Mouse (Mus musculus): ENCODE results near the gene Enox1.

Enox1 gene

DNA sequence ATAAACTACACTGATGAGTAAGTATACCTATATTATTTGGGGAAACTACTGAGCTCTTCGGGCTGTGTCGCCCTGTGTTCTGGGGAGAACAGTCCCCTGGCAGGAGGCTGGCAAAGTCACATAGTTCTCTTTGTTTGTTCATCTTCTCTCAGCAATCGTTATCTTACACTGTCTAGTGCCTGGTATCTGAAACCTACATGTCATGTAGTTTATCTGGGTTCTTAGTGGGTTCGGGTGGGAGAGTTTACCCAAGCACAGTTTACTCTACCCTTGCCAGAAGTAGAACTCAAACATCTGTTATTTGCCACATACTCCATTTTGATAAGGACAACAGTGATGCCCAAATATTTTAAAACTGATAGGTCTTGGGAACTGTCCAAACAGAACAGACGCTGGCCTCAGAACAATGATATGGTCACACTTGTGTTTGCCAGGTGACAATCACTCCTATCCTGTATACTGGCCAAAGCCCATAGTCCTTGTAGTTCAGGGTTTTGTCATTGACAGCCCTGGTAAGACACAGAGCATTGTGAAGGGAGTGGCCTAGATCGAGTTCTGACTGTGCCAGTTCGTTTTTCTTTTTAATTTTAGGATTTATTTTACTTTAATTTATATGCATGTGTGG, 401.0 kb downstream of the Enox1 start:
- in situ Hi-C loops (cut with MboI; ENCODE audit: low sequenced_read_pairs): no loop called here

DNA sequence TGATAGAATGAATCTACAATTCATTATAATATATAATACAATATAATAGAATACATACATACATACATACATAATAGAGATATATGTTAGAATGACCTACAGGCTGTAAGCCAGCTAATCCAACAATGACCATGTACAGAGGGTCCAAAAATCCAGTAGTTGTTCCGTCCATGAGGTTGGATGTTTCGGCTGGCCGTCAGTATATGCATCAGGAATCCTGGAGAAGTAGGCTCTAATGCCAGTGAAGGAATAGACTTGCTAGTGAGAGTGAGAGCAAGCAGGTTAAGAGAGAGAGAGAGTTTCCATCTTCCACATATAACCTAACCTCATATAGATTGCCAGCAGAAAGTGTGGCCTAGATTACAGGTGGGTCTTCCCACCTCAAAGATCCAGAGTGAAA, 402.3 kb downstream of the Enox1 start:
- in situ Hi-C loops (cut with MboI; ENCODE audit: low sequenced_read_pairs): no loop called here

DNA sequence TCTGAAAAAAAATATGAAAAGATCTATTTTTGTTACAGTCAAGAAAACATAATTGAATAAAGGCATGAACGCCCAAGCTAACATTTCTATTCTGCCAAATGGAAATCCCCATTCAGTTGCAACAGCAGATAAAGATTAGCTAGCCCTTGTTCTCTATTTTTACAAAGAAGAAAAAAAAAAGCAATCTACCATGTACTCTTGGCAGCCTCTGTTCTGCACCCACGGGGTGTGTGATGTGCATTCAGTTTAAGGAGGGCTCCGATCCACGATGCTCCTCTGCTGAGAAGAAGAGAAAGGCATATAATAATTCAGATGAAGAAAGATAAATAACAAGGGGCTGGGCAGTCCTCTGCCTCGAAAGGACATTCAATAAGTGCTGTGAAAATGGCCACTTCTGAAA, 403.2 kb downstream of the Enox1 start:
- in situ Hi-C loops (cut with MboI; ENCODE audit: low sequenced_read_pairs): no loop called here

DNA sequence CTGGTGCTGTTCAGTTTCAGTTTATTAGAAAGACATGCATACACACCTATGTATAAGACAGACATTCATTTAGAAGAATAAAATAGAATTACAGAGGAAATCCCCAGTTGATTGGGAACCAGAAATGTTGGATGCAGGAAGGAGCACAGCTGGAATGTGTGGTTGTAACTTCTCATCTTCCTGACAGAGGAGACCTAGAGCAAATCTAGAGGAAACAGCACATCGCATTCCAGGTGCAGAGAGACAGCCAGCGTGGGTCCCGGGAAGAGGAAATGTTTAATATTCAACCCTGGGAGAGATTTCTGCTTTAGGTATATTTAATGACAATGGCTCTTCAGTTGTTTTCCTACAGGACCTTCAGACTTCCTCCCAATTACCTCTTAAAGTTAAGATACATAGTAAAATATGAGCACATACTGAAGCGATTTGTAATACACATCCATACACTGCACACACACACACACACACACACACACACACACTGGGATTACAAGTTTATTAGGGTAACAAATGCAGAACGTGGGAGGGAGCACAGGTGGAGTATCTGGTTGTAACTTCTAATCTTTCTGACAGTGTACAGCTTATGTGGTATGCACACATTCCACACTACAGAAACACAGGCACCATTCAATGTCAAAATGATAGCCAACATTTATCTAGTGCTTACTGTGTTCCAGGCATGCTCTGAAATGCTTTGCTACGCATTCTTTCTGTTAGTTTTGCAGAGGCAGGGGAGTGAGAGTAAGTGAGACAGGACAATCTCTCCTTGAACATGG, 405.4 kb downstream of the Enox1 start:
- in situ Hi-C loops (cut with MboI; ENCODE audit: low sequenced_read_pairs): no loop called here

DNA sequence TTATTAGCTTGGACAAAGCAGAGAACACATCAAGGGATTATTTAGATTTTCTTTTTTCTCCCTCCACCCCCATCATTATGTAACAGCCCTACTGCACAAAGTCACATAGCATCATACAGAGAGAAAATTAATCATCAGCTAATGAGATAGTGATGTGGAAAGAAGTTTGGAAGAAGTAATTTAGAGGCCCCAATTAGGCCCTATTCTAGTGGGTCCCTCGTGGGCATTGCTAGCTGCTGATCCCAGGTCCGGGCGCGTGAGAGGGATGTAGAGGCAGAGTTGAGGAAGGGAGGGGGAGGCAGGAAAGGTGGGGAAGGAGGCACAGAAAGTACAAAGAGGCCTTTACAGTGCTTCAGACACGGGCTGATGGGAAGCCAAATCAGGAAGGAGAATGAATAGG, 407.4 kb downstream of the Enox1 start:
- in situ Hi-C loops (cut with MboI; ENCODE audit: low sequenced_read_pairs): no loop called here

DNA sequence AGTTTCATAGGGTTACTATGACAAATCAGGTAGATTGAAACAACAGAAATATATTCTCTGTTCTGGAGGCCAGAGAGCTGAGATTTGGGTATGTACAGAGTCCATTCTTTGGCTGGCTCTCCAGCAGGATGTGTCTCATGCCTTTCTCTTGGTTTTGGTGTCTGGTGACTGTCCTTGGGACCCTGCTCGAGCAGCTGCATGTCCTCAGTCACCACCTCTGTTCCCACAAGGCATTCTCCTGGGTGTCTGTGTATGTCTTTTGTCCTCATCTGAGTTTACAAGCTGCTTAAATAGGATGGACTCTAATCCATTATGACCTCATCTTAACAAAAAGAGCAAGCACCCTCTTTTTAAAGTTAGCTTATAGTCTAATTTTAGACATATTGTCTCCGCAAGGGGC, 410.6 kb downstream of the Enox1 start:
- in situ Hi-C loops (cut with MboI; ENCODE audit: low sequenced_read_pairs): no loop called here

DNA sequence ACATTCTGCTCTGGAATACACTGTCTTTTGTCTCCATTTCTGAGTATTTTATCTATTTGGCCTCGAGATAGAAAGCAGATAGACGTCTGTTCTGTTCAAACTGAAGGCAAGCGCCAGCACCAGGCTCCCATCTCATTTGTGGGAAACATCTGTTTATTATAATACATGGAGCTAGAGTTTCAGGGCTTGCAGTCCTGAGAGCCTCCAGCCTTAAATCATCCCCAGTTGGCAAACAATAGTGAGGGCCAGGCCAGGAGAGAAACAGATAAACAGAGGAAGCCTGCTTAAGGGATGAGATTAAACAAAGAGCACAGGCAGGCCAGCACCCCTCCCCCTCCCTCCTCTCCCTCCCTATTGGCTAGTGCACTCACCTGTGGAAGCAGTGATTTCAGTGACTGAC, 417.9 kb downstream of the Enox1 start:
- in situ Hi-C loops (cut with MboI; ENCODE audit: low sequenced_read_pairs): no loop called here

DNA sequence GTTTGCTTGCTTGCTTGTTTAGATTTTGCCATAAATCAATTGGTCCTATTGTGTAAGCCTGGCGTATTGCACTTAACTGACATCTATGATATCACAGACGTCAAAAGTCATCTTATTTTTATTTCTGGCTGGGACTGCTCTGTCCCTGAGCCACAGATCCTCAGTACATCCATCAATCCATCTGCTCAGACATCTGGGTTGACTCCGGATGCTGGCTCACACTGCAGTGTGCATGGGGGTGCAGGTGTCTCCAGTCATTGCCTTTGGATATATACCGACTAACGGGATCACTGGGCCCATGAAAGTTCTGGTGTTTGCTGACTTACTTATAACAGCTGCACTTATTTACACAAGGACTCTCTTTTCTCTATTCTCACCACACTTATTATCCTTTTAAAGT, 419.8 kb downstream of the Enox1 start:
- in situ Hi-C loops (cut with MboI; ENCODE audit: low sequenced_read_pairs): no loop called here

DNA sequence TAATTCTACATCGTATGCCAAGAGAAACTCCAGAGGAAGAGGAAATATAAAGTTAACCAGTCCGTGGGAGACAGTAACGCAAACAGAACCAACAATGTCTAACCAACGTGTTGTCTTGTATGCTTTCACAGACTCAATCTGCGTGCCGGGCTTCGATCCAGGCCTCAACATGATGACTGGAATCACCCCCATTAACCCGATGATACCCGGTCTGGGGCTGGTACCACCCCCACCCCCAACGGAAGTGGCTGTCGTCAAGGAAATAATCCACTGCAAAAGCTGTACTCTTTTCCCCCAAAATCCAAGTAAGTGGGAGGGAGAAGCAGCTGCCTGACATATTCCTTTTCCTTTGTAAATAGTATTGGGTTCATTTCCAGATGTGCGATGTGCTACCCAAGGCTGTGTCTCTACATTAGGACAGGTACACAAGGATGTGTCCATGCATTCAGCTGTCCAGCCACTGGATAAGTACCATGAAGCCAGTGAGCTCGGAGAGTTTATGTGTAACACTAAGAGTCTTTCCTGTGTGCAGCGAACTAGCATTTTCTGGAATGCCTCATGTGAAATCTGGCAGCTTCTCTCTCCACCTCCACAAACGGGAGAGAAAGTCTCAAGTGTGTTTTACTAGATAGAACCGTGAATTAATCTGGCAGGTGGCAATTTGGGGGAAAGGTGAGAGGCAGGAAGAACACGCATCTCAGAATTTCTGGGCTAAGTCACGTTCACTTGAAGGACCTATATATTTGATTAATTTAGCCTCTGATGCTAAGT, 421.1 kb downstream of the Enox1 start:
- in situ Hi-C loops (cut with MboI; ENCODE audit: low sequenced_read_pairs): no loop called here

DNA sequence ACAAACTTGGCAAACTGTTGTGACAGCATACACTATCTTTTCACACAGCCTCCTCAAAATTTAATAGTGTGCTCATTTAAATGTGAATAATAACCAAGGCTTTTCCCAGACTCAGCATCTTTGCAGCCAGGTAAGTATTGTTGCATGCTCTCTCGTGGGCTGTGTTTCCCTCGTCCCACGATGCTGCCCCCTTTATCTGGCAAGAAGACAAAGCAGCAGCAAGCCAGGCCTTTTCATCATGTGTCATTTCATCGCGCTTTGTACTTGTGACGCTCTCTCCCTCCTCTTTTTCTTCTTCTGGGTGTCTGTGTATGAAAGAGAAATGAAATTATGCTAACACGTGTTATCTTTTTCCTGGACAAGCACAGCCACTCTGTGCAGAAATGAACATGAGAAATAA, 421.8 kb downstream of the Enox1 start:
- in situ Hi-C loops (cut with MboI; ENCODE audit: low sequenced_read_pairs): no loop called here

DNA sequence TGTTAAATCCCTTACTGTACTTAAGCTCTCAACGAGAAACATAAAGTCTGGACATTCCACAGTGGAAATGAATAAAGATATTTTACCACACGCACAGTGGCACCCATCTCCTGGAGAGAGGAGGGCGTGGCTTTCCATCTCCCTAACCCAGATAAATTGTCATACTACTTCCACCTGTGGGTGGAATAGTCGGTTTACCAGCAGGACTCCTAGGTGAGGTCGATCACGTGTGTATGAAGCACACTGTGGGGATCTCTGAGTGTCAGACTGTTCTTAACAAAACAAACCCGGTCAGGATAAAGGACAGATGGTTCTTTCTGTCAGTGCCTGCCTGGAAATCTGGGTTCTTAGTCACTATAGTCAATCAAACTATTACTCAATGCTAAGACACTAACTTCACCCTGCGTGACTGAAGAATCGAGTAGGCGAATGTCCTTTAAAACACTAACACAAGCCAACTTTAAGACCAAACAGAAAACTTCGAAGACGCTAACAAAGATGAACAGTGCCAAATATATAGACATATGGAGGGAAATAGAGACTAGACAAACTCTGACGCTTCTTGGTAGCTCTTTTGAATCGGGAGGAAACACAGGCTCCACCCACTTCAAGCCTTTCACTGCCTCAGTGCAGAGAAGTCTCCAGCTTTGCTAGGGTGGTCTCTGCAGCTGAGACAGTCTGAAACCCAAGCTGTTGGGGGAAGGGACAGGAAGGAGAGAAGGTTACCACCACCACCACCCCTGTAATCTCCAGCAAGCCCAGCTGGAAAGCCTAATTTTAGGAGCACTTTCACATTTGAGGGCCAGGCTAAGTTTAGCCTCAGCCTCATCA, 423.8 kb downstream of the Enox1 start:
- in situ Hi-C loops (cut with MboI; ENCODE audit: low sequenced_read_pairs): no loop called here

DNA sequence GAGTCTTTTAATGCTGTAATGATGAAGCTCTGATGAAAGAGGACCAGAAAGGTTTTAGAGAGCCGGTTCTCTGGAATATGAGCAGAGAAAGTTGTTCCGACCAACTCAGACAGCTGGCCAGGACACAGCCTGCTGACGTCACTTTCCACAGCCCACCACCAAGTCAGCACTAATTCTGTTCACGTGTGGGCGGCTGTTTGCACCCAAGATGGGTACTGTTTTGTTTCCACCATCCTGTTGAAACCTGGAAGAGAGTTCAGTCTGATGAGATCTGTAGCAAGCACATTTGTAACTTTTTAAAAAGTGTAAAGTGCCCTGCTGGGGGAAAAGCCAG, 424.3 kb downstream of the Enox1 start:
- in situ Hi-C loops (cut with MboI; ENCODE audit: low sequenced_read_pairs): no loop called here

DNA sequence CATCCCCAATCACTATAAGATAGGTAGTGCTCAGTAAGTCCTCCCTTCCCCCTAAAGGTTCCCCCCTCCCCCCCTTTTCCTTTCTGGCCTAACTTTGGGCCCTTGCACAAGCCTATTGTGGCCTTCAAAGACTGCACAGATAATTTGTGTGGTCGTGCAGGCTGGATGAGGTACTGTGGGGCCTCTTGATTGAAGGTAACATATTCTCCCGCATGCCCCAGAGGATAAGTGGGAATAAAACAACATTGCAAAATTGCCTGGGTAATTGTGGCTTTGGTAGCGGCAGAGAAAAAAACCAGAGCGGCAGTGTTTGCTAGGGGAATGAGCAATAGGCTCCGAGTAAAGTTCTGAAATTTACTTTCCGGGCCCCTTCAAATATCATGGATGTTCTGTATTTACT, 425.1 kb downstream of the Enox1 start:
- in situ Hi-C loops (cut with MboI; ENCODE audit: low sequenced_read_pairs): no loop called here

DNA sequence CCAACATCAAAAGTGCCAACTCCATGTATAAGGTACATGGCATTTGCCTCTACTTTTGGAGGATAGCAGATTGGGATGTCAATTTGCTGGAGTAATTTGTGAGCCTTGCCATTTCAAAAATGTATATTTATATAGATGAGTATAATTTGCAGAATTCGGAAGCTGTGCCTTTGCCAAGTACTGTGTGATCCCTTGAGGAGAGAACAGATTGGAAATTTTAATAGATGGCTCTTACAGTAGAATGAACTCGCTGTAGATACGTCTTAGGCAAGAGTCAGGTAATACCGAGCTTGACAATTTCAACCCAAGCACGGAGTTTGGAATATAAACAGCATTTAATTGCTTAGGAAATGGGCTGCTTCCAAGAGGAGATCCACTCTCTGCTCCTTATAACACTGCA, 427.9 kb downstream of the Enox1 start:
- in situ Hi-C loops (cut with MboI; ENCODE audit: low sequenced_read_pairs): no loop called here

DNA sequence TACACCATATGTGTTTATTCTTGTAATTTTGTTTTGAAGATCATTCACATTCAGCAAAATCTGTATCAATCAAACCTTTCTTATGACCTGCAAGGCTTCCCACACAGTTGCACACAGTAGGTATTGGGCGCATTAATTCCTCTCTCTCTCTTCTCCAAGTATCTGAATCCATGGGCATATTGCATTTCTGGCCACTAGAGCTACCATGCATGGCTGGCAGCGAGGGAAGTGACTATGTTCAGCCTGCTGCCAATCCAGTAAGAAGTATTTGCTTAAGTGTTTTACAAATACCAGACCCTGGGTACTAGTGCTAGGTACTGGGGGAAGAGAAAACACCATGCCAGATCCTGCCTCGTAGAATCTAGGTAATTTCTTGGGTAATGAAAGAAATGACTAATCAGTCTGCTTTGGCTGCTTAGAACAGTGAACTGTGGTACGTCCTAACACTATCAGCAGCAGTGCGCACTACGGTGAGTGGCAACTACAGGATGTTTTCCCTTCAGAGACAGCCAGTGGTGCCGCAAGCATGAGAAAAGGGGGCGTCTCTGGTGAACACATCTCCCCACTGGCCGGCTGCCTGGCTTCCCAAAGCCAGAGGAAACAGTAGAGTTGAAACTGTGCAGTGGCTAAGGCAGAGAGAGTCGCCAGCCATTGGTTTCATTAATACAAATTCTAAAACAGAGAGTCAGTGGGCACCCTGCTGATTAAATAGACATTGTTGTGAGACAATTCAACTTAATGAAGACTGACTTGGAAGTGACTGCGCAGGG, 428.7 kb downstream of the Enox1 start:
- in situ Hi-C loops (cut with MboI; ENCODE audit: low sequenced_read_pairs): no loop called here

DNA sequence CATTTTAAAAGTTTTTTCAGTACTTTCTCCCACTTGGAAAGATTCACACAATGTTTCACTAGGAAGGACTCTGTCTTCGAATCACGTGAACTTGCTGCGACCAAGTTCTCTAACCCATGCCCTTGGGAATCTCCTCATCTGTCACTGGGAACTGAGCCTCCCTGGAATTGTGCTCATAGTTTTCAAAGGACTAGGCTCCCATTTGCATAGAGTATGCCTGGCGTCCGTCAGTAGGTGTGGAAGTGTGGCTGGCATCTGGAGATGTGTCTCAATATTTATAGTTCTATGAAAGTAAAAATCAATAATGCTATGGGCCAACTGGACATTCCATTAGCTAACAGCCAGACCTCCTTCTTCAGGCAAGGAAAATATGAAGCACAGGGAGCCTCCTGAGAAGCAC, 429.5 kb downstream of the Enox1 start:
- in situ Hi-C loops (cut with MboI; ENCODE audit: low sequenced_read_pairs): no loop called here

DNA sequence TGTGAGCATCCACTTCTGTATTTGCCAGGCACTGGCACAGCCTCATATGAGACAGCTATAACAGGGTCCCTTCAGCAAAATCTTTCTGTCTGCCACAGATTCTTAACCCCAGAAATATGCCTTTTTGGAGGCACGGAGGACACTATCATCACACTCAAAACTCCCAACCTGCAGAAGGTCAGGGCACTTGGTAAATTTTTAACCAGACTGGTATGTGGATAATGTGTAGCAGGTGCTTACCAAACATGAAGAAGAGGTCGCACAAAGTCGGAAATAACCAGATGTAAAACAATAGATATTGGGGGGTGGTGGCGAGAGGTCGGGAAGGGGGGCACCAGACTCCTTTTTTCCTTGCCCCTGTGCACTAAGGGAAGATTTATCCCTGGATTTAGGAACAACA, 430.6 kb downstream of the Enox1 start:
- in situ Hi-C loops (cut with MboI; ENCODE audit: low sequenced_read_pairs): no loop called here

DNA sequence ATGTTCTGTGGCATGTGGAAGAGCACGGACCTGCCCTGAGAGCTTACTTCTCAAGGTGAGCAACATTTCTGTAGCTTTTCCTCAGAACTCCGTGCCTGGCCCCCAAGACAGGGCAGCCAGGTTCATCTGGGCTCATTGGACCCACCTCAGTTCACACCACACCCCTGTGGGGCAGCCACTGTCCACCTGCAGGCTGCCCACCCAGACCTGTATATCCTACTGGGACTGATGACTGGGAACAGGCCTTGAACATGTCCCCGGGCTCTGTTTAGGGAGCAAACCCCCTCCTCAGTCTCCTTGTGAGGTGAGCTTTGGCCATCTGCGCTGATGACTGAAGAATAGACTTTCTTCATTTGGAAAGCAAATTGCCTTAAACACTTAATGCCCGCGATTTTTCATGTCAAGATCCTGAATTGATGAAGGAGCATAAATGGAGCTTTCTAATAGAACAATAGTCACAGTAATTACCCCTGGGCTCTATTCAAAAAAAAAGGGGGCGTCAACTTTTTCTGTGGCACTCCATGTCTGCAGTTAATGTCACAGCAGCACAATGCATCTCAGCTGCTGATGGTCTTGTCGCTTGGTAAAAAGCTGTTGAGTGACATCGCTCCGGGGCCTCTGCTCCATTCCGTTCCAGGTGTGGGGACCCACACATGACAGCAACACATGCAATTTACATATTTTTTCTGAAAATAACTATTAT, 436.7 kb downstream of the Enox1 start:
- in situ Hi-C loops (cut with MboI; ENCODE audit: low sequenced_read_pairs): no loop called here

DNA sequence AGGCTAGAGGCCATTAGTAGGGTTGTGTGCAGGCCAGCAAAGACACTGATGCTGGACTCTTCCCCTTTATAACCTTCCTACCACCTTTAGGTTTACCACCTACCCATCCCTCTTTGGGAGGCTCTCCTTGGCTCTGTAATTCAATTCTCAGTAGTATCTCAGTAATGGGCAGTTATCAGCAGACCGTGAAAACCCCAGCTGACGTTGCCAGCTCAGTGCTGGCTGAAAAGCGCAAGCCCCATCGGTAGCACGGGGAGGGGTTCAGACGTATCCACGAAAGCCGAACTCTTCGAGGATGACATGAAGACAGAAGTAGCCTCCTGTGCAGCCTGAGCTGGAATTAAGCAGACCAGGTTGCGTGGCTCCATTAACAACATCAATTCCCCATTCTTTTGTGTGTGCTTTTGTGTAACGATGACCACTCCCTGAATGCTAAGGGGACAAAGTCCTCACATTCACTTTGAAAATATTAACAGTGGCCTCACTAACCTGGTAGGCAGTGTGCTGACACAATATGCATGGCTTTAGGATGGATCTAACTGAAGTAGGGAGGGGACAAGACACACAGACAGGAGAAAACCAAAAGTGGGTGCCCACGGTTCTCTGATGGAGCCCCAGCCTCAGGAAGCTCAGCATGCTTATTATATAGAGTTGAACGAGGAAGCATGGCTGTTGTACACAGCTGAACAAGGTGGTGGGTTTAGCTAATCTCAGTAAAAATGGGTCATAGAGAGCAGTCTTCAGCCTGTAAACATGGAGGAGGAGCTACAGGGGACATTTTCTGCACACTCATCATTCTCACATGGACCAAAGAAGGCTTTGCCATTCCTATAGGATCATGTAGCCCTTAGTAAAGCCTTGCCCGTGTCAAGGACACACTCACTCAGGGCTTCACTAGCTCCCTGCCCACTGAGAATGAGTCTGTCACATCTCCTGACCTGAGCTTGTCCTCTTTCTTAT, 439.9 kb downstream of the Enox1 start:
- in situ Hi-C loops (cut with MboI; ENCODE audit: low sequenced_read_pairs): no loop called here
